Mouse (Mus musculus) heart, postnatal 4 days (tissue): ENCODE results near the gene Spock1. TPM values are rescaled to one million over a fixed set of nuclear protein-coding genes. Genes with fewer than 3 reads are reported as not detected.

Experiments
- DNase-seq: peaks from one replicate; pipeline ENCODE4 v3.0.0; 2021
- total RNA-seq, 2 experiments: library from RNA; stranded (reverse); gene quantifications; 2 replicates each; pipeline ENCODE4 v1.2.3; 2021

Gene Spock1
- total RNA-seq, 2 experiments from 2014 or later: 1.5 to 1.8 TPM

GRCm38 (mm10) chr13:57858491-57858890 is 49.6 kb downstream of the Spock1 start:
- DNase-seq: no peak

DNA sequence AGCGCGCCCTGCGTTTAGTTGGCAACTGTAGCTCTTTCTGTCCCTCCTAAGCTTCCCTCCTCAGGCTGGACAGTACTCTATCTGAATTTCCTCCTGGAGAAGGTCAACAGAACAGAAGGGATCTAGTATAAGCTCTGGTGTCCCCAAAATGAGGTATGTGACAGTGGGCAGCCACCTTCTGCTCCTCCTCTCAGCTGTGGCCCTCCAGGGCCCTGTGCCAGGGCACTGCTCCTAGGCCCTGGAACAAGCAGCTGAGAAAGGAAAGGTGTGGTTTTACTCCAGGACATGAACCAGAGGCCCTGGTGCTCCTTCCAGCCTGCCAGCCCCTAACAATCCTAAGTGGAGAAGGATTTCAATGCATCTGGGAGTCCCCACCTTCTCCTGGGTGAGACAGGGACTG is 51.1 kb downstream of the Spock1 start:
- DNase-seq: no peak

DNA sequence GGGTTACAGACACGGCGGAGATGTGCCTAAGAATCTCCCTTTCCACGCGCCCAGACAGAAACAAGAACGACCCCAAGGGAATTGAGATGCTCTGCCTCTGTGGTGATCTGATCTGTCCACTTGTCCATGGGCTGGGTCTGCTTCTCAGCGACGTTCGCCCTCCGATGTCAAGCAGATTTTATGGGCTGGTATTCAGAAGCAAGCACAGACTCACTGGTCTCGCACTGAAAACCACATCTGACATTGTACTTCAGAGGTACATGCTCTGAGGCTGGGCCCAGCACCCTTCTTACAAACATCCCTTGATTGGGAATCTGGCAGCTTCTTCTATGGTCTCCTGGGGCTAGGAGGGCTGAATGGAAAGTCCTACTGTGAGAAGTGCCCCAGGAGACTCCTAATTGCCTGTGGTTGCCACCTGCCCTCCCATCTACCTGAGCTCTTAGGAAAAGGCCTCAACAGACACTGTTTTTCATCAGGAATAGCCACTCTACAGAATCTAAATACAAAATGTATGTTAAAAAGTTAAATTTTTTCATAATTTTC is 51.8 kb downstream of the Spock1 start:
- no peak for DNase-seq

- no peak for DNase-seq
These were observed 52.4 kb downstream of the Spock1 start for GRCm38 (mm10) chr13:57855766-57856165.

DNA sequence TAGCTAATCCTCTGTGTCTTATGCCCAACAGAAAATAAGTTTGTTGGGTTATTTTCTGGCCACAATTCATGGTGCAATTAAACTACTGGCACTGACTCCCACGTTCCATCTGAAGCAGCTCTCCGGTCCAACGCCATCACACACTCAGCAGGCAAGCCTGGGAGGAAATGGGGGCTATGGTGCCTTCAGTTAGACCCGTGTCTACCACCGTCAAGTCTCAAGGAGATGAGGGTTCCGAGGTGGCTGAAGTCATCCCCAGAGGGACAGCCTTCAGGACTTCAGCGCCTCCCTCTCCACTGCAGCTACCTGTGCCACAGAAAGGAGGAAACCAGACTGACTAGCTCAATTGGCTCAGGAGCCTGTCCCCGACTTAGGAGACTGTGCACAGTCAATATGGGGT is 53.7 kb downstream of the Spock1 start:
- no peak for DNase-seq

GRCm38 (mm10) chr13:57853621-57854020 is 54.5 kb downstream of the Spock1 start:
- no peak for DNase-seq

DNA sequence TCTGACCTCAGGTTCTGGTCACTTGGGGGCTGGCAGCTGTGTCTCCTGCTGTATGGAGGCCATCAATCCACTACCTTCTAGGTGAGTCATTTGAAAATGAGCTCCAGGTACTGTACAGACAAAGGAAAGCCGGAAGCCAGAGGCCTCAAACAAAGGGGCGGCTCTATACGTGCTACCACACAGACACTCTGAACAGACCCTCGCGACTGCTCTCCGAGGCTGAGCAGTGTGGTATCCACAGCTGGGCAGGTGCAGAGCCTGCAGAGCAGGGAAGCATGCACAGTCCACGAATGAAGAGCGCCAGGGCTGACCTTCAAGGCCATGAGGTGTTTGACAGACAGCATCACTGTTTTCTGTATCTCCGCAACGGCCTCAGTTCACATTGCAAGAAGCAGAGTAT is 55.0 kb downstream of the Spock1 start:
- no peak for DNase-seq

DNA sequence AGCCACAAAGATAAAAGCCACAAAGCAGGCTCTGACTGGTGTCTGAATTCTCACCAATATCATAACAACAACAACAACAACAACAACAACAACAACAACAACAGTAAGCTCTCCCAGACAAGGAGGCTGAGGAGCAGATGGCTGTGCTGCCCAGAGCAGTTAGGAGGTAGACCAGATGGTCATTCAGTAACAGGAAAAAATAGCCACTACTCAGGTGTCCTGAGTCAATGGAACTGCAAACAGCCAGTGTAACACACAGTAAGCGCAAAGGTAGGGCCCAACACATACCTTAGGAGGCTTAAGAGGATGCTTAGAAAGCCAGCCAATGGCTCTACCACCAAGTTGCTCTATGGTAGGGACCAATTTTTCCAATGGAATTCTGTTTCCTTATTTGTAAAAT is 59.2 kb downstream of the Spock1 start:
- DNase-seq: no peak

DNA sequence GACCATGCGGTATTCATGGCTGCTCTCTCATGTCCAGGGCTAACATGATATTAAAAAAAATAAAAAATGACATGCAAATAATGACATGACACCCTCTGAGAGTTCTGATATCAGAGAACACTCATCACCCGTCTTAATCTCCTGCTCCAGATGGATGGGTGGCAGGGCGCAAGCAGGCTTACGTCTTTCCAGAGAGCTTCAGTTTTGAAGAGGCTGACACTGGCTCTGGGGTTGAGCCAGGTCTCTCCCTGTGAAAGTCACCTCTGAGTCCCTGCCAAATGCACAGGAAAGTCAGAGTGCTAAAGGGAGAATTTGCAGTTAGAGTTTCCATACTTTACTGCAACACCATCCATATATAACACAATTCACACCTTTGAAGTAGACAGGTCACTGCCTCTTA is 61.0 kb downstream of the Spock1 start:
- peak; percentile 20 for DNase-seq

DNA sequence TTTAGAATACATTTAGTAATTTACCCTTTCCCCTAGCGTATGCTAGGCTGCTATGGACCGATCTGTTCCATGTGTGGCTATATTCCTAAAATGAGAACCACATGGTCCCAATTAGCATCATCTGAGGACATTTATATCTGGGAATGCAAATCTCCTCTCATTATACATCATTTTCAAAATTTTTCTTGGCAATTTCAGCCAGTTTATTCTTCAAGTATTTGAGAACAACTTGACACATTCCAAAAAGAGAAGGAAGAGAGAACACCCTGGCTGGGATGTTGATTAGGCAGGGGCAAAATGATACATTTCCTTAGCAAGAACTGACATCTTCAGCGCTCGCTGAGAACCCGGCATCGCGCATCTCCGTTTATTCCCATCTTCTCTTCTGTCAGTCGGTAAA is 61.7 kb downstream of the Spock1 start:
- DNase-seq: no peak

GRCm38 (mm10) chr13:57841141-57841848 is 66.8 kb downstream of the Spock1 start:
- DNase-seq: no peak

GRCm38 (mm10) chr13:57837691-57838437 is 70.3 kb downstream of the Spock1 start:
- no peak for DNase-seq

- no peak for DNase-seq
These were observed 76.6 kb downstream of the Spock1 start for GRCm38 (mm10) chr13:57831374-57832163.

DNA sequence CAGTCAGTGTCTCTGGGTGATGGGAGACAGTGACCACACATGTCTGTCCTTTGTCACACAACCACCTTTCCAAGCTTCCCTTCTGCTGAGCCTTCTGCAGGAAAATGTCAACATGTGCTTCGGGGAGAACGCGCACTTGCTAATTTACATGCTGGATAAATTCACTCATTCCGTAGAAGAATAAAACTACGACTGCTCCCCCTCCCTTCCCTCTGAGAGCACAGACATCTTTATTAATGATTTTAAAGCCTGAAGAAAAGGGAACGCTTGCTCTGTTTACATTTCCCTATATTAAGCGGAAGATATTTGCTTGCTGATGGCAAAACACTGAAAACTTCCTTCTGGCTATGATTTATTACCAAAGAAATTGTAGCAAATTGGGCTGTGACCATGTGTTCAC is 77.2 kb downstream of the Spock1 start:
- no peak for DNase-seq

DNA sequence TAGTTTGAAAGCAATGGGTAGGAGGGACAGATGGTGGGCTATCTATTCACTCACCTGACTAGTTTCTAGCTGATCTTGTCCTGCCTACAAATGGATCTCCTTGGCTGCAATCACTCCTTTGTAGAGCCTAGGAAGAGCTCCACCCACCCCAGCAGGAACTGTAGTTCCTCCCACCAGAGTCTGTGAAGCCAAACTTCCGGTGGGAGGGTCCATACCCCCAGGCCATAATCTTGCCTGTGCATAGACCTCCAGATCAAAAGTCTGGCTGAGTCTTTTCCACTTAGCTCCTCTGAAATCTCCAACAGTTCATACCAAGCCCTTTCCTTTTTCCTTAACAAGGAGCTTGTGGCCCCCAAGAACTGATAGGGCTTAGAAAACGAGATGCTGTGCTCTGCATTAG is 78.0 kb downstream of the Spock1 start:
- no peak for DNase-seq

GRCm38 (mm10) chr13:57816276-57816675 is 91.9 kb downstream of the Spock1 start:
- DNase-seq: no peak

DNA sequence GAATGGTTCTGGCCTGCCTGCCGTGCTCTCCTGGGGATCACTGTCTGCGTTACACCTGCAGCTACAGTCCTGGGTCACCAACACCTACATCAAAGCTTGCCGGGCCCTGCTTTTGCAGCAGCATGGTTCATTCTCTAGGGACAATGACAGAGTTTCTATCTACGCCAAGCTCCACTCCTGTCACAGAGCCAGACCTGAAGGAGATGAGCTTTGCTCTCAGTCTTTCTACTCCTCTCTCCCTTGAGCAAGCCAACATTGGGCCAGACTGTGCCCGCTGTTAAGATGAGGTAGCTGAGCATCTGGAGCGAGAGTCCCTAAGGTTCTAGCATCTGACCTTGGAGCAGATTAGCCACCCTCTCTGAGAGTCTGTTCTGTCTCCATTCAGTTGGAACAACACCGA is 95.5 kb downstream of the Spock1 start:
- no peak for DNase-seq

- DNase-seq: no peak
These were observed 96.9 kb downstream of the Spock1 start for GRCm38 (mm10) chr13:57811253-57811652.

- DNase-seq: peak; percentile 14
These were observed 97.3 kb downstream of the Spock1 start for GRCm38 (mm10) chr13:57810816-57811215.

DNA sequence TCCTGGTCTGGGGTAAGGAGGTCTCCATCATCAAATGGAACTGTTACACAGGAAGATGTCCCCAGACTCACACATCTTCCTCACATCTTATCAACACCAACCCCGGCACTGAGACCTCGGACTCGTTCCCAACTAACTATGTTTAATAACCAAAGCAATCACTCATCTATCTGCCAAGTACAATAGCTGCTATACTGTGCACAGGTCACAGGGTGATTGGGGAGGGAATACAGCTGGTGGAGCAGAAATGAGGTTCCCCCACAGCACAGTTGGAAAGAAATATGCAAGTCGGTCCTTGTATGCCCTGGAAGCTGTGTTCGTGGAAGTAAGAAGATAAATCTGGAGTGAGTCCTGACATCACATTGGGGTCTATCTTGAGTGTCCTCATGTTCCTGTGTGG is 98.0 kb downstream of the Spock1 start:
- no peak for DNase-seq

DNA sequence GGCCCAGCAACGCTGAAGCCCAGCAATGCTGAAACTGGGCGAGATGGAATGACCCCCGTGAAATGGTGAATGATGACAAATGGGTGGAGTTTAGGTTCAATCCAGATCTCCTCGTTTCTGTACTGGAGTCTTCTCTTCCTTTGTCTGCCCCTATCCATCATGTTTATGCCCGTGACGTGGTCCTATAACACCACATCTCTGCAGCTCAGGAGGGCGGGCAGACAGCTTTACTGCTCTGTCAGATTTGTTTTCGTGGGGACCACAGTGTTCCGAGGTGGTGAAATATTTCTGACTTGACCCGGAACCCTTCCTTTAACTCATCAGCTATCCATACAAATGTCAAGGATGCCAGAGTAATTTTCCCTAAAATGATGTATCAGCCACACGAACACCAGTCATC is 98.5 kb downstream of the Spock1 start:
- DNase-seq: no peak

DNA sequence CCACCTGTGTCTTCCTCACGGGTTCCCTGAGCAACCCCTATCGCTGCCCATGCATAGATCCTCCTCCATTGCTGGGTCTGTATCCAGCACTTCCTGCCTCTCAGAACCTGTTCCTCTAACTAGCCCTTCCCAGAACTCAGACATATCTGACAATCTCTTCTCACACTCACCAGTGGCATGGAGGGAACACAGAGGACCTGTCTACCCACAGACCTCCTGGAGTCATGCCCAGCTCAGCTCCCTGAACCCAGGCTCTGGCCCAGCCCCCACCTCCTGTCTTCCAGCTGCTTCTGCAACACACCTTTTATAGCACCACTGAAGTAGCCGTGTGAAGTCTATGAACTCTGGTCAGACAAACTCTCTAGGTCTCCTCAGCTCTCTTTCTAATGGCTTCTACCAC is 101.3 kb downstream of the Spock1 start:
- no peak for DNase-seq

DNA sequence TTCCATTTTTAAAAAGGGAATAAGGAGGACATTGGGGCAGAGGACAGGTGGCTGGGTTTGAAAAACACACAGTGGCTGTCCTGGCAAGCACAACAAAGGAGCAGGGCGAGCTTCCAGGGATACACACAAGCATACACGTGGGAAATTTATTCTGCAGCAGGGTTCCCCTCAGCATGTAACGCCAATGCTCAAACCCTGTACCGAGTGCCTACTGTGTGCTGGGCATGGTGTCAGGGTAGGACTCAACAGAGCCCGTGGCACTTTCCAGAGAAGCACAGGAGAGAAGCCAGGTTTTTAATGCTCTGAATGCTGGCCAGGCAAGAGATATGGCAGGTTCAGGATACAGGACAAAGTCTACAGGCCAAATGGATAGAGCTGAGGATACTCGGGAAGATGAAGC is 101.8 kb downstream of the Spock1 start:
- no peak for DNase-seq
